Mouse (Mus musculus): ENCODE measurements at regions not wholly inside any gene's neighbourhood (a gene's known extent, or its start where the extent isn't known, plus 50 kb on each side); places are given as distances from the start of the nearest gene placed in this dataset.

GRCm38 (mm10) chr7:117777921-117778320, 338.1 kb downstream of the Rps15a start:
- no peak for TF ChIP-seq CTCF (IDR thresholded peaks at IDR 0.05; ENCODE audit: control insufficient read depth, insufficient read depth, insufficient replicate concordance, low read depth, low read length)
- no peak for TF ChIP-seq POLR2A (IDR thresholded peaks at IDR 0.05; ENCODE audit: control insufficient read depth, low read depth, low read length)
